ENCODE assay signal across 9 mouse cellular contexts in the genomic region with DNA sequence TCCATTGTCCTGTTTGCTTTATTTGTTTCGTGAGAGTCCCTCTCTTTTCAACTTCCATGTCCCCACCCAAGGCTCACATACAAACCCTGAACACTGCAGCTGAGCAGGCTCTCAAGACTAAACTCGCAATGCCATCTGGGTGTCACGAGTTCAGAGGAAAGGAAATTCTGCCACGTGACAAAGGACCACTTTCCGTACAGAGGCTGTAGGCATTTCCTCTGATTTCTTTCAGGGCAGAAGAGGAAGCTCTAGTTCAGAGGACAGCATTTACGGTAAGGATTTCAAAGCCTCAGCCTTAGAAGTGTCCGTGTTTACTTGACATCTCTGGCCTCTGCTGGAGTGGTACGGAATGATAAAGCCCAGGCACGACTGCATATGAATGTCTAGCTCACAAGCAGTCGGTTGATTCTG. TPM values are rescaled to one million over a fixed set of nuclear protein-coding genes. Genes with fewer than 3 reads are reported as not detected.
DNase-seq lines count a peak whose midpoint lies in the region; ATAC-seq and TF ChIP-seq lines count a peak whose summit lies in the region.
"Had no signal": no experiment of that assay in that cellular context is flagged by ENCODE, and none has a peak within 500 bp of the region (broad histone marks: within the 10 kb centered on the region; RNA-seq: fewer than 3 reads in every experiment).

No protein-coding gene starts in this region.

- WGBS in hindbrain, embryonic 10.5 days, result 56% methylated on average over 10 of the region's 10 CpGs
- 71% methylated on average over 10 of the region's 10 CpGs for WGBS in hindbrain, postnatal 0 days
- 25% methylated on average over 10 of the region's 10 CpGs for WGBS in embryonic facial prominence, embryonic 11.5 days

- ATAC-seq in hindbrain, postnatal 0 days, result no peak
- no peak for ATAC-seq in embryonic facial prominence, embryonic 11.5 days (replicated peaks; ENCODE audit: insufficient number of reproducible peaks, low FRiP score, low TSS enrichment, low read depth)
- no peak for ATAC-seq in erythroid progenitor cell, adult 5-6 weeks (replicated peaks; ENCODE audit: low FRiP score, poor library complexity, severe bottlenecking)

- no peaks in the 10 kb centered on the region for H3K36me3 ChIP-seq in hindbrain, embryonic 10.5 days
- no peaks in the 10 kb centered on the region for H3K36me3 ChIP-seq in hindbrain, postnatal 0 days (ENCODE audit: insufficient read depth, low read length)
- no peaks in the 10 kb centered on the region for H3K36me3 ChIP-seq in embryonic facial prominence, embryonic 11.5 days (replicated peaks; ENCODE audit: control insufficient read depth, insufficient read depth, low read depth, low read length)
- H3K36me3 ChIP-seq: hindbrain, embryonic 15.5 days had no signal

- DNase-seq in hindbrain, embryonic 10.5 days (ENCODE audit: low spot score), result no peak
- DNase-seq in hindbrain, postnatal 0 days (ENCODE audit: low spot score), result no peak
- DNase-seq in embryonic facial prominence, embryonic 11.5 days (ENCODE audit: low spot score), result peak; percentile 35
- DNase-seq in kidney, postnatal 25 days, result peak; percentile 45 to 70
- DNase-seq in naive thymus-derived CD4-positive, alpha-beta T cell, adult 2 months (ENCODE audit: low read depth), result peak; percentile 87
- DNase-seq in left cerebral cortex, postnatal 4 days, result no peak
- no peak for DNase-seq in left cerebral cortex, adult 8-10 months (ENCODE audit: low spot score in 2 of 2)

- no peaks in the 10 kb centered on the region for H3K9me3 ChIP-seq in hindbrain, embryonic 10.5 days
- H3K9me3 ChIP-seq in hindbrain, postnatal 0 days (ENCODE audit: low read length), result no peaks in the 10 kb centered on the region
- no peaks in the 10 kb centered on the region for H3K9me3 ChIP-seq in embryonic facial prominence, embryonic 11.5 days (replicated peaks; ENCODE audit: control insufficient read depth, low read length)
- H3K9me3 ChIP-seq: hindbrain, embryonic 15.5 days had no signal

- no peak overlapping the region for H3K4me3 ChIP-seq in hindbrain, embryonic 10.5 days
- H3K4me3 ChIP-seq in hindbrain, postnatal 0 days (ENCODE audit: low read length), result no peak overlapping the region
- no peak overlapping the region for H3K4me3 ChIP-seq in embryonic facial prominence, embryonic 11.5 days (ENCODE audit: low read depth, low read length)
- H3K4me3 ChIP-seq: hindbrain, embryonic 15.5 days had no signal

- H3K27me3 ChIP-seq in hindbrain, embryonic 10.5 days (ENCODE audit: insufficient read depth, poor library complexity, severe bottlenecking), result no peaks in the 10 kb centered on the region
- H3K27me3 ChIP-seq in hindbrain, postnatal 0 days (ENCODE audit: insufficient read depth, low read length), result no peaks in the 10 kb centered on the region
- no peaks in the 10 kb centered on the region for H3K27me3 ChIP-seq in embryonic facial prominence, embryonic 11.5 days (ENCODE audit: control insufficient read depth, insufficient read depth, low read length)
- H3K27me3 ChIP-seq: hindbrain, embryonic 15.5 days had no signal

- no peak overlapping the region for H3K4me2 ChIP-seq in hindbrain, postnatal 0 days (ENCODE audit: low read depth, low read length)
- no peak overlapping the region for H3K4me2 ChIP-seq in embryonic facial prominence, embryonic 11.5 days (ENCODE audit: low read depth, low read length)
- H3K4me2 ChIP-seq: hindbrain, embryonic 15.5 days had no signal

- no peak for TF ChIP-seq CTCF in hindbrain, postnatal 0 days (IDR thresholded peaks at IDR 0.05; ENCODE audit: low read depth)

- intact Hi-C loops in left cerebral cortex, postnatal 4 days (cut with DNase I), result no loop called here

- no peak overlapping the region for H3K9ac ChIP-seq in hindbrain, postnatal 0 days (replicated peaks; ENCODE audit: low read length)
- H3K9ac ChIP-seq in embryonic facial prominence, embryonic 11.5 days (replicated peaks; ENCODE audit: low read length), result no peak overlapping the region
- H3K9ac ChIP-seq: hindbrain, embryonic 15.5 days had no signal

- peaks cover 45% of the 10 kb centered on the region for H3K4me1 ChIP-seq in hindbrain, embryonic 10.5 days (replicated peaks)
- H3K4me1 ChIP-seq in hindbrain, postnatal 0 days (ENCODE audit: insufficient read depth, low read length), result no peaks in the 10 kb centered on the region
- no peaks in the 10 kb centered on the region for H3K4me1 ChIP-seq in embryonic facial prominence, embryonic 11.5 days (ENCODE audit: control insufficient read depth, insufficient read depth, low read length)
- H3K4me1 ChIP-seq: hindbrain, embryonic 15.5 days had no signal

- H3K27ac ChIP-seq in hindbrain, embryonic 10.5 days, result peak overlapping the region; percentile 17; the same call in 1 of the 2 replicates
- H3K27ac ChIP-seq in hindbrain, postnatal 0 days, result no peak overlapping the region
- no peak overlapping the region for H3K27ac ChIP-seq in embryonic facial prominence, embryonic 11.5 days (replicated peaks; ENCODE audit: low read depth, low read length)

RNA-seq across cellular contexts. Expression of a gene that starts 29.9 kb away (rescaled TPM):
- polyA plus RNA-seq in hindbrain, embryonic 10.5 days (2016; fragmentation: Nextera tagmentation; extraction: Ambion mirVana), result 8.3 and 8.4 TPM in 2 replicates
- 21.7 and 23.1 TPM in 2 replicates for total RNA-seq in hindbrain, postnatal 0 days (2014; rRNA removed)
- 7.2 and 7.7 TPM in 2 replicates for polyA plus RNA-seq in hindbrain, postnatal 0 days (2015; fragmentation: Nextera tagmentation; extraction: Ambion mirVana)
- 11.5 and 12.8 TPM in 2 replicates for polyA plus RNA-seq in embryonic facial prominence, embryonic 11.5 days (2014; fragmentation: Nextera tagmentation; extraction: Ambion mirVana)
- 9.4 and 10.5 TPM in 2 replicates for total RNA-seq in erythroid progenitor cell, adult 5-6 weeks (2015; ENCODE audit: low replicate concordance)
- total RNA-seq in erythroid progenitor cell, adult 5-6 weeks (2017; ENCODE audit: low replicate concordance), result 5.3 and 5.6 TPM in 2 replicates
- total RNA-seq in left cerebral cortex, postnatal 4 days (2021), result 10 to 100 TPM; 11.5 to 12.0 TPM
- total RNA-seq in left cerebral cortex, adult 8-10 months (2022), result 10 to 100 TPM; 13.8 to 28.6 (median 20.0) TPM

Comparison
In these comparisons a context has a peak if more than half of its experiments do, and no peak if none do; other contexts are left out.
1. DNase-seq: peak in embryonic facial prominence, embryonic 11.5 days (single experiment), kidney, postnatal 25 days (2 of 2) and naive thymus-derived CD4-positive, alpha-beta T cell, adult 2 months (single experiment); none in hindbrain, embryonic 10.5 days (single experiment), hindbrain, postnatal 0 days (single experiment), left cerebral cortex, postnatal 4 days (single experiment) and left cerebral cortex, adult 8-10 months (0 of 2).